Comparison of ENCODE assay signal across 8 mouse cellular contexts in the genomic region with DNA sequence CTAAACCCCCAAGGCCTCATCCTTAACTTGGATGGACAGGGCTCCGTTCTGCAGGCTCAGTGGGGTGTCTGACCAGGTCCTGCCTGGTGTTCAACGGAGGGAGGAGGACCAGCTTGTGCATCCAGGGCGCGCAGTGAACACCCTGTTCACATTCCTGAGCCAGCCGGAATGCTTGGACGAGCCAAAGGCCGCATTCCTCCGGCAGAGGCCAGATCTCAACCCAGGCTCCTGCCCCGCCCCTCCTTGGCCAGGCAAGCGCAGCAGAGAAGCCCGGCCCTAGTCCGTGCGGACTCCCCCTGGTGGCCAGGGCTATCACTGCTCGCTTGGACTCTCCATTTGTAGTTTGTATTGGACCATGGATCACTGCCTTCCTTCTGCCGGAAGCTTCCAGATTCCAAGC. TPM values are rescaled to one million over a fixed set of nuclear protein-coding genes. Genes with fewer than 3 reads are reported as not detected.
DNase-seq lines count a peak whose midpoint lies in the region; ATAC-seq and TF ChIP-seq lines count a peak whose summit lies in the region.

No protein-coding gene starts in this region.

- no peaks in the 10 kb centered on the region; the same call in 1 of the 2 replicates for H3K4me1 ChIP-seq in hindbrain, embryonic 16.5 days (ENCODE audit: control insufficient read depth, insufficient read depth, low read depth, low read length)

- intact Hi-C loops in gastrocnemius, adult 2 months (cut with DNase I) = loop anchor here (1.0 to 2.0 kb wide), 2 partner anchors 53 to 62 kb away; no protein-coding TSS in a partner anchor

- peak overlapping the region; percentile 89 for H3K27ac ChIP-seq in gastrocnemius, adult 2 months
- no peak overlapping the region for H3K27ac ChIP-seq in hindbrain, embryonic 16.5 days (ENCODE audit: low read depth, low read length)

- H3K9ac ChIP-seq in hindbrain, embryonic 16.5 days (ENCODE audit: low read depth, low read length) = no peak overlapping the region

- H3K9me3 ChIP-seq in hindbrain, embryonic 16.5 days (ENCODE audit: control insufficient read depth, low read length) = no peaks in the 10 kb centered on the region

- TF ChIP-seq CTCF in gastrocnemius, adult 2 months (IDR thresholded peaks at IDR 0.05) = peak; percentile 99

- no peaks in the 10 kb centered on the region for H3K27me3 ChIP-seq in hindbrain, embryonic 16.5 days (replicated peaks; ENCODE audit: control insufficient read depth, insufficient read depth, low read length)

- H3K4me3 ChIP-seq in gastrocnemius, adult 2 months = peak overlapping the region; percentile 37
- no peak overlapping the region for H3K4me3 ChIP-seq in hindbrain, embryonic 16.5 days (ENCODE audit: low read length)

- peak; percentile 9 for DNase-seq in T-cell, adult 2 months (ENCODE audit: low spot score)
- DNase-seq in cerebellum, postnatal 14 days = peak; percentile 77 to 85
- DNase-seq in gastrocnemius, adult 2 months = peak; percentile 99
- peak; percentile 70 to 72 for DNase-seq in layer of hippocampus, postnatal 36 days
- DNase-seq in lung, postnatal 25 days (ENCODE audit: low spot score) = peak; percentile 98
- peak; percentile 74 to 81 for DNase-seq in right cerebral cortex, postnatal 10 days (ENCODE audit: low spot score in 2 of 2)
- DNase-seq in urinary bladder, postnatal 25 days (ENCODE audit: low spot score) = peak; percentile 94

- WGBS in hindbrain, embryonic 16.5 days = 7% methylated on average over 15 of the region's 15 CpGs

- H3K4me2 ChIP-seq in hindbrain, embryonic 16.5 days (ENCODE audit: low read length) = no peak overlapping the region

- H3K36me3 ChIP-seq in hindbrain, embryonic 16.5 days (ENCODE audit: control insufficient read depth, insufficient read depth, low read length) = no peaks in the 10 kb centered on the region

- peak; percentile 71 for ATAC-seq in hindbrain, embryonic 16.5 days

RNA-seq across cellular contexts. Expression of a gene that starts 55.2 kb away (rescaled TPM):
- 10 to 100 TPM; 47.6 to 51.4 TPM for total RNA-seq in gastrocnemius, adult 2 months (2021)
- 8.9 and 9.9 TPM in 2 replicates for polyA plus RNA-seq in hindbrain, embryonic 16.5 days (2015; fragmentation: Nextera tagmentation; extraction: Ambion mirVana)
- 10 to 100 TPM; 43.0 to 46.8 TPM for total RNA-seq in layer of hippocampus, postnatal 36 days (2021)

Comparison
In these comparisons a context has a peak if more than half of its experiments do, and no peak if none do; other contexts are left out.
1. DNase-seq: peak in every context shown above with its lines; median percentile 99 in gastrocnemius, adult 2 months; 98 in lung, postnatal 25 days; 94 in urinary bladder, postnatal 25 days; 81 in cerebellum, postnatal 14 days; 78 in right cerebral cortex, postnatal 10 days; 71 in layer of hippocampus, postnatal 36 days; 9 in T-cell, adult 2 months.